19 mouse cellular contexts compared by ENCODE assay signal in the genomic region with DNA sequence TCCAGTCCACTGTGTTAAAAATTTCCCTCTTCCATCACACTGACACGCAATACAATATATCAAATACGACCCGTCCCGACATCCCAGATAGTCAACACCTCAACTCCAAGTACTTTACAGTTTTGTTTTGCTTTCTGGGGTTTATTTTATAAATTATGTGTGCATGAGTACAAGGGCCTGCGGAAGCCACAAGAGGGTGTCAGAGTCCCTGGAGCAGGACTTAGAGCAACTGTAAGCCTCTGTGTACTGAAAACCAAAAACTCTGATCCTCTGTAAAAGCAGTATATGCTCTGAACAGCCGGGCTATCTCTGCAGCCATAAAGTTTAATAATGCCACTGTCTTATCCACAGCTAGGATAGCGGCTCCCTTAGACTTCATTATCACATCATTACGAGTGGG. TPM values are rescaled to one million over a fixed set of nuclear protein-coding genes. Genes with fewer than 3 reads are reported as not detected.
DNase-seq lines count a peak whose midpoint lies in the region; ATAC-seq and TF ChIP-seq lines count a peak whose summit lies in the region.
"Had no signal": no experiment of that assay in that cellular context is flagged by ENCODE, and none has a peak within 500 bp of the region (broad histone marks: within the 10 kb centered on the region; RNA-seq: fewer than 3 reads in every experiment).

No protein-coding gene starts in this region.

- no peak for ATAC-seq in kidney, postnatal 0 days (replicated peaks; ENCODE audit: low FRiP score, low read depth)
- ATAC-seq in stomach, postnatal 0 days (ENCODE audit: low FRiP score, low TSS enrichment) = no peak
- ATAC-seq: forebrain, embryonic 13.5 days; inflammation-experienced regulatory T-cells, adult 6 months had no signal

- H3K36me3 ChIP-seq in kidney, postnatal 0 days (ENCODE audit: insufficient read depth, low read length) = 0 out of 2 replicates have a peak, but pooled peaks cover 19% of the 10 kb centered on the region
- peaks cover 2 to 6% of the 10 kb centered on the region in 2 experiments; a peak in 3 of 4 replicates for H3K36me3 ChIP-seq in MEL (ENCODE audit: control insufficient read depth in 1 of 2, insufficient read depth in 2 of 2, low read length in 2 of 2)
- peaks cover 2% of the 10 kb centered on the region; the same call in 1 of the 2 replicates for H3K36me3 ChIP-seq in stomach, postnatal 0 days (ENCODE audit: control insufficient read depth, insufficient read depth, low read length)
- peaks cover 22% of the 10 kb centered on the region; the same call in 1 of the 2 replicates for H3K36me3 ChIP-seq in heart, embryonic 10.5 days

- peak; percentile 50 for DNase-seq in kidney, postnatal 0 days (ENCODE audit: low spot score)
- no peak for DNase-seq in kidney, postnatal 36 days
- peak; percentile 10 for DNase-seq in lung, postnatal 10 days
- DNase-seq in lung, adult 18-20 months = no peak
- DNase-seq in MEL (ENCODE audit: low read depth, low spot score) = peak; percentile 17
- DNase-seq in stomach, postnatal 0 days (ENCODE audit: low spot score) = peak; percentile 9
- DNase-seq in heart, embryonic 10.5 days (ENCODE audit: low spot score) = no peak
- DNase-seq: cerebellum, adult 18-20 months; gastrocnemius, postnatal 25 days; heart, postnatal 10 days; retina, postnatal 1 day; right cerebral cortex, postnatal 4 days; thymus, postnatal 25 days had no signal

- WGBS in kidney, postnatal 0 days = 76% methylated on average over 8 of the region's 8 CpGs
- 86% methylated on average over 8 of the region's 8 CpGs for WGBS in stomach, postnatal 0 days
- WGBS in heart, embryonic 10.5 days = 90% methylated on average over 8 of the region's 8 CpGs

- H3K9me3 ChIP-seq in kidney, postnatal 0 days (replicated peaks; ENCODE audit: low read length) = no peaks in the 10 kb centered on the region
- H3K9me3 ChIP-seq in MEL (replicated peaks; ENCODE audit: insufficient read depth, low read length) = no peaks in the 10 kb centered on the region
- H3K9me3 ChIP-seq in stomach, postnatal 0 days (ENCODE audit: control insufficient read depth, low read length) = no peaks in the 10 kb centered on the region
- no peaks in the 10 kb centered on the region for H3K9me3 ChIP-seq in heart, embryonic 10.5 days
- H3K9me3 ChIP-seq: embryonic facial prominence, embryonic 12.5 days; forebrain, embryonic 13.5 days; limb, embryonic 15.5 days; lung, embryonic 15.5 days had no signal

- TF ChIP-seq EP300 in MEL (IDR thresholded peaks at IDR 0.05; ENCODE audit: low read depth in 1 of 2, low read length in 2 of 2) = no peak
- no peak for TF ChIP-seq EP300 in stomach, postnatal 0 days (optimal IDR thresholded peaks at IDR 0.05)

- TF ChIP-seq POLR2A in MEL (IDR thresholded peaks at IDR 0.05; ENCODE audit: control insufficient read depth in 1 of 2, insufficient read depth in 1 of 2, low read depth in 1 of 2, low read length in 2 of 2, poor library complexity in 1 of 2) = no peak

- no peak overlapping the region for H3K4me2 ChIP-seq in kidney, postnatal 0 days (ENCODE audit: low read length)
- H3K4me2 ChIP-seq in stomach, postnatal 0 days (replicated peaks; ENCODE audit: low read depth) = no peak overlapping the region
- H3K4me2 ChIP-seq: embryonic facial prominence, embryonic 12.5 days; forebrain, embryonic 13.5 days; limb, embryonic 15.5 days; lung, embryonic 15.5 days had no signal

- H3K9ac ChIP-seq in kidney, postnatal 0 days (ENCODE audit: low read depth, low read length) = no peak overlapping the region
- H3K9ac ChIP-seq in MEL (ENCODE audit: control insufficient read depth, low read depth, low read length, poor library complexity, severe bottlenecking) = no peak overlapping the region
- no peak overlapping the region for H3K9ac ChIP-seq in stomach, postnatal 0 days (ENCODE audit: low read length)
- H3K9ac ChIP-seq: embryonic facial prominence, embryonic 12.5 days; forebrain, embryonic 13.5 days; limb, embryonic 15.5 days; lung, embryonic 15.5 days had no signal

- H3K4me1 ChIP-seq in kidney, postnatal 0 days (replicated peaks; ENCODE audit: insufficient read depth, low read length) = 0 out of 2 replicates have a peak, but pooled peaks cover 6% of the 10 kb centered on the region
- H3K4me1 ChIP-seq in MEL (ENCODE audit: control insufficient read depth in 1 of 2, insufficient read depth in 2 of 2, low read length in 2 of 2) = peaks cover 0 to 10% of the 10 kb centered on the region in 2 experiments; a peak in 2 of 4 replicates
- 0 out of 2 replicates have a peak, but pooled peaks cover 2% of the 10 kb centered on the region for H3K4me1 ChIP-seq in stomach, postnatal 0 days (replicated peaks; ENCODE audit: control insufficient read depth, insufficient read depth)
- peaks cover 10% of the 10 kb centered on the region; the same call in 1 of the 2 replicates for H3K4me1 ChIP-seq in heart, embryonic 10.5 days

- peaks cover 9% of the 10 kb centered on the region for H3K79me2 ChIP-seq in MEL (ENCODE audit: control insufficient read depth, insufficient read depth, low read length, poor library complexity)

- no peak overlapping the region for H3K4me3 ChIP-seq in kidney, postnatal 0 days (replicated peaks; ENCODE audit: low read depth, low read length)
- no peak overlapping the region for H3K4me3 ChIP-seq in MEL (ENCODE audit: control insufficient read depth in 1 of 2, insufficient read depth in 1 of 2, low read depth in 2 of 2, low read length in 2 of 2)
- H3K4me3 ChIP-seq in stomach, postnatal 0 days (ENCODE audit: low read depth, low read length) = no peak overlapping the region
- no peak overlapping the region for H3K4me3 ChIP-seq in heart, embryonic 10.5 days
- H3K4me3 ChIP-seq: embryonic facial prominence, embryonic 12.5 days; erythroblast, embryonic 14.5 days; forebrain, embryonic 13.5 days; limb, embryonic 15.5 days; lung, embryonic 15.5 days had no signal

- TF ChIP-seq CTCF in kidney, postnatal 0 days (IDR thresholded peaks at IDR 0.05; ENCODE audit: low read depth) = peak; percentile 60
- TF ChIP-seq CTCF in MEL (IDR thresholded peaks at IDR 0.05 in 2 of 3, conservative IDR thresholded peaks at IDR 0.05 in 1 of 3; ENCODE audit: control insufficient read depth in 1 of 3, insufficient read depth in 1 of 3, low read depth in 2 of 3, low read length in 3 of 3, poor library complexity in 1 of 3, severe bottlenecking in 1 of 3) = peak in 2 of 3 experiments; percentile 6 to 12; a peak in 1 of 6 replicates
- TF ChIP-seq CTCF in stomach, postnatal 0 days (IDR thresholded peaks at IDR 0.05; ENCODE audit: low read depth) = peak; percentile 49

- H3K27me3 ChIP-seq in kidney, postnatal 0 days (ENCODE audit: insufficient read depth, low read length) = no peaks in the 10 kb centered on the region
- no peaks in the 10 kb centered on the region for H3K27me3 ChIP-seq in MEL (ENCODE audit: control insufficient read depth in 1 of 2, insufficient read depth in 2 of 2, low read length in 2 of 2)
- no peaks in the 10 kb centered on the region for H3K27me3 ChIP-seq in stomach, postnatal 0 days (ENCODE audit: control insufficient read depth, insufficient read depth, low read length)
- H3K27me3 ChIP-seq in heart, embryonic 10.5 days (ENCODE audit: insufficient read depth, poor library complexity, severe bottlenecking) = peaks cover 5% of the 10 kb centered on the region; the same call in 1 of the 2 replicates
- H3K27me3 ChIP-seq: lung, embryonic 15.5 days had no signal

- TF ChIP-seq RAD21 in MEL (IDR thresholded peaks at IDR 0.05; ENCODE audit: low read depth, low read length) = no peak; the same call in 1 of the 2 replicates

- no peak overlapping the region for H3K27ac ChIP-seq in kidney, postnatal 0 days
- no peak overlapping the region for H3K27ac ChIP-seq in MEL (ENCODE audit: control insufficient read depth, low read depth, low read length)
- no peak overlapping the region for H3K27ac ChIP-seq in stomach, postnatal 0 days (replicated peaks)
- no peak overlapping the region for H3K27ac ChIP-seq in heart, embryonic 10.5 days
- H3K27ac ChIP-seq: embryonic facial prominence, embryonic 12.5 days; forebrain, embryonic 13.5 days; limb, embryonic 15.5 days; lung, embryonic 15.5 days had no signal

TF ChIP-seq in MEL, 35 proteins besides CTCF, POLR2A, EP300 and RAD21:
- TF ChIP-seq SMC3 (IDR thresholded peaks at IDR 0.05; ENCODE audit: low read depth, low read length) (0 out of 2 replicates have a peak, but pooled peaks have one; percentile 13), NELFE (IDR thresholded peaks at IDR 0.05; ENCODE audit: low read depth, low read length) (no peak)

RNA-seq across cellular contexts. Expression of a gene that starts 3.3 kb away (rescaled TPM):
- 11.8 and 12.8 TPM in 2 replicates for polyA plus RNA-seq in kidney, postnatal 0 days (2015; fragmentation: Nextera tagmentation; extraction: Ambion mirVana)
- 21.1 and 23.5 TPM in 2 replicates for total RNA-seq in MEL (2012; rRNA removed)
- polyA plus RNA-seq in MEL (2012; ENCODE audit: insufficient read depth in 1 of 2, insufficient read length in 2 of 2, low read depth in 1 of 2, low replicate concordance in 2 of 2, missing spikeins in 1 of 2) = 10 to 100 TPM in 1 of 2 experiments, not detected in 1; 20.2 TPM
- 7.1 and 7.7 TPM in 2 replicates for polyA plus RNA-seq in stomach, postnatal 0 days (2015; fragmentation: Nextera tagmentation; extraction: Ambion mirVana)
- polyA plus RNA-seq in heart, embryonic 10.5 days (2016; fragmentation: Nextera tagmentation; extraction: Ambion mirVana) = 15.4 and 17.8 TPM in 2 replicates

RNA-seq across cellular contexts. Expression of a gene that starts 36.9 kb away (rescaled TPM):
- polyA plus RNA-seq in kidney, postnatal 0 days (2015; fragmentation: Nextera tagmentation; extraction: Ambion mirVana) = 7.9 and 9.9 TPM in 2 replicates
- not detected in 2 replicates for total RNA-seq in MEL (2012; rRNA removed)
- polyA plus RNA-seq in MEL (2012; ENCODE audit: insufficient read depth in 1 of 2, insufficient read length in 2 of 2, low read depth in 1 of 2, low replicate concordance in 2 of 2, missing spikeins in 1 of 2) = not detected
- polyA plus RNA-seq in stomach, postnatal 0 days (2015; fragmentation: Nextera tagmentation; extraction: Ambion mirVana) = 0.89 and 0.90 TPM in 2 replicates
- polyA plus RNA-seq in heart, embryonic 10.5 days (2016; fragmentation: Nextera tagmentation; extraction: Ambion mirVana) = 0.74 and 1.3 TPM in 2 replicates
- polyA plus RNA-seq: erythroblast, embryonic 14.5 days had no signal

Comparison
In these comparisons a context has a peak if more than half of its experiments do, and no peak if none do; other contexts are left out.
1. DNase-seq: peak in kidney, postnatal 0 days (single experiment), lung, postnatal 10 days (single experiment), MEL (single experiment) and stomach, postnatal 0 days (single experiment); none in kidney, postnatal 36 days (0 of 2), lung, adult 18-20 months (0 of 2) and heart, embryonic 10.5 days (single experiment).
2. CTCF ChIP-seq: peak in every context shown above with its lines; median percentile 60 in kidney, postnatal 0 days; 49 in stomach, postnatal 0 days; 9 in MEL.